Mouse (Mus musculus) gastrocnemius, adult 8-10 months (tissue): Measurements from ENCODE around the gene Fgfr1op. TPM values are rescaled to one million over a fixed set of nuclear protein-coding genes. Genes with fewer than 3 reads are reported as not detected.

Source experiments
- DNase-seq, 2 experiments: peaks; one replicate each; pipeline ENCODE4 v3.0.0; 2022; ENCODE audit warnings: low spot score in 2 of 2
- total RNA-seq, 4 experiments: library from RNA; stranded (reverse); gene quantifications; 2 replicates each; pipeline ENCODE4 v1.2.4; 2022

Gene Fgfr1op
- total RNA-seq, 4 experiments from 2014 or later = 14.6 to 19.1 (median 15.8) TPM

GRCm38 (mm10) chr17:8225166-8225565 is 59.9 kb downstream of the Fgfr1op start:
- DNase-seq = no peak

- DNase-seq = no peak
These were observed 60.4 kb downstream of the Fgfr1op start for GRCm38 (mm10) chr17:8225746-8226145.

- no peak for DNase-seq
These were observed 63.3 kb downstream of the Fgfr1op start for GRCm38 (mm10) chr17:8228622-8229021.

GRCm38 (mm10) chr17:8229607-8230006 is 64.3 kb downstream of the Fgfr1op start:
- no peak for DNase-seq

- DNase-seq = no peak
These were observed 66.8 kb downstream of the Fgfr1op start for GRCm38 (mm10) chr17:8232089-8232488.

- DNase-seq = no peak
These were observed 68.4 kb downstream of the Fgfr1op start for GRCm38 (mm10) chr17:8233618-8234214.

- DNase-seq = no peak
These were observed 69.2 kb downstream of the Fgfr1op start for GRCm38 (mm10) chr17:8234537-8234936.

GRCm38 (mm10) chr17:8235743-8236142 is 70.4 kb downstream of the Fgfr1op start, which contains the start of gene Ccr6:
TSS of gene Ccr6 (plus strand) at chr17:8236043.
- DNase-seq = no peak

GRCm38 (mm10) chr17:8238012-8238710 is 72.9 kb downstream of the Fgfr1op start:
- no peak for DNase-seq

GRCm38 (mm10) chr17:8239561-8239960 is 74.3 kb downstream of the Fgfr1op start:
- DNase-seq = no peak

- DNase-seq = no peak
These were observed 75.2 kb downstream of the Fgfr1op start for GRCm38 (mm10) chr17:8240517-8240916.

GRCm38 (mm10) chr17:8241645-8242044 is 76.3 kb downstream of the Fgfr1op start:
- DNase-seq = no peak

- DNase-seq = no peak
These were observed 76.9 kb downstream of the Fgfr1op start for GRCm38 (mm10) chr17:8242186-8242585.

- DNase-seq = no peak
These were observed 78.8 kb downstream of the Fgfr1op start for GRCm38 (mm10) chr17:8244124-8244523.

GRCm38 (mm10) chr17:8246102-8246754 is 80.9 kb downstream of the Fgfr1op start:
- DNase-seq = no peak

Other genes with a start within 250 kb of the Fgfr1op start
- gene Tagap, start 239.5 kb upstream of the Fgfr1op start, total RNA-seq = 1 to 10 TPM; 1.9 to 2.4 (median 2.1) TPM
- 10 to 100 TPM; 21.7 to 25.6 (median 23.4) TPM for gene Rsph3a, start 219.9 kb upstream of the Fgfr1op start, total RNA-seq
- under 1 TPM in 2 of 4 experiments, not detected in 2; 0.15 to 0.54 TPM for gene Gm49673, start 17.7 kb upstream of the Fgfr1op start, total RNA-seq
- gene Rnaset2a, start 17.4 kb upstream of the Fgfr1op start, total RNA-seq = 10 to 100 TPM; 15.2 to 21.7 (median 18.0) TPM
- not detected for gene Ccr6, start 70.5 kb downstream of the Fgfr1op start, total RNA-seq
- 100 to 1,000 TPM; 425 to 485 (median 461) TPM for gene Mpc1, start 117.4 kb downstream of the Fgfr1op start, total RNA-seq
- 1 to 10 TPM; 7.1 to 8.1 (median 7.7) TPM for gene Sft2d1, start 145.6 kb downstream of the Fgfr1op start, total RNA-seq
- gene Prr18, start 172.0 kb downstream of the Fgfr1op start, total RNA-seq = under 1 TPM in 3 of 4 experiments, not detected in 1; 0.08 to 0.46 (median 0.10) TPM
- not detected for gene T2, start 190.5 kb downstream of the Fgfr1op start, total RNA-seq